Mouse (Mus musculus) embryonic facial prominence, embryonic 10.5 days (tissue): Measurements from ENCODE around the gene Mum1. TPM values are rescaled to one million over a fixed set of nuclear protein-coding genes. Genes with fewer than 3 reads are reported as not detected.
"Not testable (repeated sequence)": the region's sequence is repeated elsewhere in the genome, so short reads cannot be mapped to it uniquely, and the experiment has no call there.

Experiments
- DNase-seq: peaks from one replicate; pipeline ENCODE4 v3.0.0-alpha.2; 2017; ENCODE audit warnings: low spot score
- H3K27ac ChIP-seq: fragments of 300-500 bp; sonication (generic); replicated peaks from 2 replicates; pipeline ENCODE4 v1.5.1; 2016; ENCODE audit warnings: mild to moderate bottlenecking
- H3K27me3 ChIP-seq: fragments of 300-500 bp; sonication (generic); replicated peaks from 2 replicates; pipeline ENCODE4 v1.6.1; 2016; ENCODE audit warnings: low read depth, mild to moderate bottlenecking; ENCODE audit not compliant: poor library complexity, severe bottlenecking
- H3K36me3 ChIP-seq: fragments of 300-500 bp; sonication (generic); replicated peaks from 2 replicates; pipeline ENCODE4 v1.6.1; 2016; ENCODE audit warnings: mild to moderate bottlenecking, moderate library complexity
- H3K4me1 ChIP-seq: fragments of 300-500 bp; sonication (generic); 2 replicates; pipeline ENCODE4 v1.6.1; 2016
- H3K4me3 ChIP-seq: fragments of 300-500 bp; sonication (generic); 2 replicates; pipeline ENCODE4 v1.5.1; 2016; ENCODE audit warnings: mild to moderate bottlenecking, moderate library complexity
- H3K9me3 ChIP-seq: fragments of 300-500 bp; sonication (generic); 2 replicates; pipeline ENCODE4 v1.6.1; 2016; ENCODE audit warnings: mild to moderate bottlenecking
- WGBS: fragments of 180-500 bp; shearing (Covaris S2); methylation state at CpG from one replicate; pipeline ENCODE4 v1.1.7; 2016; 5-methylcytosine and 5-hydroxymethylcytosine counted together
- polyA plus RNA-seq: library from polyadenylated mRNA; unstranded; fragments of >200 nt; fragmentation: Nextera tagmentation; extraction: Ambion mirVana; gene quantifications from 2 replicates; pipeline ENCODE4 v1.2.1, GENCODE M21; 2016

The Mum1 gene
- polyA plus RNA-seq, 1 experiment from 2014 or later = 98.1 TPM

DNA sequence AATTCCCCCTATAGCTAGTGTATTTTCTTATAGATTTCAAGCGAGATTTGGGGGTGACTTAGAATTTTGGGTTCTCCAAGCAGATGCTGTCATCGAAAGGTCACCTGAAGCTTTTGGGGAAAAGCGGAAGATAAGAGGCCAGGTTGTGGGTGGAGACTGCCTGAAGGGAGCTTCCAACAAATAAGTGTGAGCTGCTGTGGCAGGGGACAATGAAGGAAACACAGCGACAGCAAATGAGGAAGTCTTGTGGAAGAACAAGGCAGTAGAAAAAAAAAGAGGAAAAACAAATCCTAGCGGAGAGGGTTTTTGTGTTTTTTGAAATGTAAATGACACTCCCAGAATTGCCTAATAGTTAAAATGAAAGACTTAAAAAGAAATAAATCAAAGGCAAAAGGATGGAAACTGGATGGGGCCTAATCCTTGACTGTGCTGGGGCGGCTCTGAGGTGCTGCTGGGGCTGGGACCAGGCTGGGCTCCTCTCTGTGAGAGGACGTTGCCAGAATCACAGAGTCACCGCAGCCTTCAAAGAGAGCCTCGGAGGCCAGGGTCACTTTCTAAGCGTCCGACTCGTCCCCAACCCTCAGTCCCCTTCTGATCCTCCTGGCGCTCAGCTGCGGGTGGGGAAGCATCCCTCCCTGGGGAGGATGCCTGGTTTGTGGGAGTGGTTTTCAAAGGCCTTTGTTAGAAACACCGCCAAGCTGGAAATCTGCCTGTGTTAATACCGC lies 11.0 kb upstream of the Mum1 start:
- DNase-seq = no peak
- H3K4me3 ChIP-seq = 0 out of 2 replicates have a peak overlapping the region, but pooled peaks have one; percentile 8
- 19% methylated on average over 16 of the region's 16 CpGs for WGBS
- H3K27ac ChIP-seq = peak overlapping the region; percentile 57
- peaks cover 17% of the 10 kb centered on the region for H3K4me1 ChIP-seq
- peaks cover 11% of the 10 kb centered on the region; the same call in 1 of the 2 replicates for H3K27me3 ChIP-seq
- no peaks in the 10 kb centered on the region for H3K9me3 ChIP-seq
- H3K36me3 ChIP-seq = no peaks in the 10 kb centered on the region

DNA sequence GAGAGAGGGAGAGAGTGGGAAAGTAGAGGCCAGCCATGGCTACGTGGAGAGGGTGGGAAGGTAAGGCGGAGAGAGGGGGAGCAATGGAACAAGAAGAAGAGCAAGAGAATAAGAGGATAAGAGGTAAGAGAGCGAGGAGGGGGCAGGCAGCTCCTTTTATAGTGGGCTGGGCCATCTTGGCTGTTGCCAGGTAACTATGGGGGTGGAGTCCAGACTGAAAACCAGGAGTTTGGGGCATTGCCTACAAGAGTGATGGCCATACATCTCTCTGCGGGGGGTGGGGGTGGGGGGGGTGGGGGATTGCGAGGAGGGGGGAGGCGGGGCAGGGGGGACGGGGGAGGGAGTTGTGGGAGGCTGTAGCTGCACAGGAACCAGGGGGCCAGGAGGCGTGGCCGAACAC lies 5.6 kb upstream of the Mum1 start:
- 0 out of 2 replicates have a peak overlapping the region, but pooled peaks have one; percentile 13 for H3K4me3 ChIP-seq
- H3K27me3 ChIP-seq = peaks cover 4% of the 10 kb centered on the region; the same call in 1 of the 2 replicates
- H3K4me1 ChIP-seq = peaks cover 29% of the 10 kb centered on the region
- no peaks in the 10 kb centered on the region for H3K9me3 ChIP-seq
- no peaks in the 10 kb centered on the region for H3K36me3 ChIP-seq
- H3K27ac ChIP-seq = no peak overlapping the region
- no peak for DNase-seq
- WGBS = 31% methylated on average over 9 of the region's 9 CpGs

DNA sequence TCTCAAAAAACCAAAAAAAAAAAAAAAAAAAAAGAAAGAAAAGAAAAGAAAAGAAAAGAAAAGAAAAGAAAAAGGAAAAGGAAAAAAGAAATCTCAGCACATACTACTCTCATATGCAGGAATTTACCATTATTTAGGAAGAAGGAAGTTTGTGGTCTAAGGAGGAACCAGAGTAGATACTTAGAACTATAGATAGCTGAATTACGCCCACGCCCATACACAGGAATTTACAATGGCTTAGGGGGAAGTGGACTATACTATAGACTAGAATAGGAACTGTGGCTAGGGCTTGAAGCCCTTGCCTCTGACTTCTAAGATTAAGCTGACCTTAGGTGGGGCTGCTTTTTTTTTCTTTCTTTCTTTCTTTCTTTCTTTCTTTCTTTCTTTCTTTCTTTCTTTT lies 3.1 kb upstream of the Mum1 start:
- H3K4me3 ChIP-seq, H3K27ac ChIP-seq, H3K36me3 ChIP-seq, DNase-seq, H3K27me3 ChIP-seq, H3K9me3 ChIP-seq: not testable (repeated sequence)
- peaks cover 45% of the 10 kb centered on the region for H3K4me1 ChIP-seq
- WGBS = 93% methylated on average over 2 of the region's 2 CpGs

DNA sequence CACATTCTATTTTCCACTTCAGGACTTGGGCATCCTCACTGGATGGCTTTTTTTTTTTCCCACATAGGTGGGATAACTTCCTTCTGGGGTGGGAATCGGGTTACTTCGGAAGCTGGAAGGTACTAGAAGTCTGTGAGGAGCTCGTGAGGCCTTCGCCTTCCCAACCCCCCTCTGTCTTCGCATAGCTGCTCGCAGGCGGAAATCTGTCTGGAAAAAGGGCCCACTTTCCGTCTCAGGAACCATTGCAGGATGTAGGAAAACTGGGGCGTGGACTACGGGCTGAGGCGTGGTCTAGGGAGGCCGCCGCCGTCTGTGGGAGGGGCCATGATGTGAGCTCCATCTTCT lies 191 bp upstream of the Mum1 start:
- peaks cover 56% of the 10 kb centered on the region for H3K4me1 ChIP-seq
- under 1% methylated on average over 14 of the region's 14 CpGs for WGBS

DNA sequence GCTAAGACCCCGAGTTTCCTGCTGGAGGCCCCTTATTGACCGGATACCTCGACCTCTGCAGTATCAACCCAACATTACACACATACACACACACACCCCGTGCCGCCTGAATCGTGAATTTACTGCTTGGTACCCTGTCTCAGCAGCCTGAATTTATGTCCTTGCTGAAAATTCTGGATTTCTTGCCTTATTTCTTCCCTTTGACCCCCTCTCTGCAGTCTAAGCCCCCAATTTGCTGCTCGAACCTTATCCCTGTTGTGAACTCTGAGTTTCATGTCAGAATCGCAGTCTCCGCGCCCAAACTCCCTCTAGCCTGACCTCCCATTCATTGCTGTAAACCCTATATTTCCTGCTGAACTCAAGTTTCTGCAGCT lies 919 bp downstream of the Mum1 start:
- 11% methylated on average over 10 of the region's 10 CpGs for WGBS
- H3K27me3 ChIP-seq = no peaks in the 10 kb centered on the region
- H3K36me3 ChIP-seq = peaks cover 44% of the 10 kb centered on the region
- H3K4me1 ChIP-seq = peaks cover 54% of the 10 kb centered on the region
- H3K27ac ChIP-seq = peak overlapping the region; percentile 99
- H3K4me3 ChIP-seq = peak overlapping the region; percentile 93
- peak; percentile 41 for DNase-seq
- no peaks in the 10 kb centered on the region for H3K9me3 ChIP-seq

More for the DNA sequence above, 191 bp upstream of the Mum1 start:
- peak overlapping the region; percentile 93 for H3K4me3 ChIP-seq
- H3K36me3 ChIP-seq = peaks cover 33% of the 10 kb centered on the region
- no peak for DNase-seq
- H3K27ac ChIP-seq = peak overlapping the region; percentile 99
- no peaks in the 10 kb centered on the region for H3K9me3 ChIP-seq
- H3K27me3 ChIP-seq = no peaks in the 10 kb centered on the region

DNA sequence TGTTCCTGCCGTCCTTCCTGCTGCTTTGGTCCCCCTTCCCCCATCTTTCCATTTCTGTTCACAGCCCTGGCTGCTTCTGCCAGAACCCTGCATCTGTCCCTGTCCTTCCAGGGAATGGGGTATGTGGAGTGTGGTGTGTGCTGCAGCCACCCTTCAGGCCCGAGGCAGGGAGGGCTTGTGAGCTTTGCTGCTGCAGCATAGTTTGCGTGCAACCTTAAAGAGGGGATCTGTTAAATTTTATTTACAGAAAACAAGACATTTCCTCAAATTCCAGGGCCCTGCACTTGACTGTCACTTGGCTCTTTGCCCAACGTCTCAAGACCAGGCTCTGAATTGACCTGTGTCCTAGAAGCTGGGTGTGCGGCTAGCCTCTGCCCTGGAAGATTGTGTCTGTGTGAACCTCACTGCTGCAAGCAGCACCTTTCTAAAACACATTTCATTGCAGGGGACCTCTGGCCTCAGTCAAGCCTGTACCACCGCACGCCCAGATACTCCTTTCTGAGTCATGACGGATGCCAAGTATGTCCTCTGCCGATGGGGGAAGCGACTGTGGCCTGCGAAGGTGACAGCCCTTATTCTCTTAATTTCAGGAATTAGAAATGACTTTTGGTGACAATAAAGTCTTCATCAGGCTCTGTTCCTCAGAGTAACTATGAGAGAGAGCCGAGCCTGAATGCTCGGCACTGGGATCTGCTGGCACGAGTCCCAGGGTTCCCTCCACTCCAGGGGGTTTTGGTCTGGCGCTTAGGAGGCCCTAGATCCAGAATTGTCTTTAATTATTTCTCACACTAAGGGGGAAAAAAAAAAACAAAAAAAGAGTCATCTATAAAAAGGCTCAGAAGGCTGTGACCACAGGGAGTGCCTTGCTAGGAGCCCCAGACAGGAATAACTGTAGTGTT lies 1.9 kb downstream of the Mum1 start:
- Histone ChIP-seq H3K27me3 (no peaks in the 10 kb centered on the region), H3K27ac (peak overlapping the region; percentile 99), H3K36me3 (peaks cover 54% of the 10 kb centered on the region), H3K4me3 (peak overlapping the region; percentile 93), H3K9me3 (no peaks in the 10 kb centered on the region), H3K4me1 (peaks cover 64% of the 10 kb centered on the region)
- DNase-seq = no peak
- WGBS = 73% methylated on average over 15 of the region's 15 CpGs

DNA sequence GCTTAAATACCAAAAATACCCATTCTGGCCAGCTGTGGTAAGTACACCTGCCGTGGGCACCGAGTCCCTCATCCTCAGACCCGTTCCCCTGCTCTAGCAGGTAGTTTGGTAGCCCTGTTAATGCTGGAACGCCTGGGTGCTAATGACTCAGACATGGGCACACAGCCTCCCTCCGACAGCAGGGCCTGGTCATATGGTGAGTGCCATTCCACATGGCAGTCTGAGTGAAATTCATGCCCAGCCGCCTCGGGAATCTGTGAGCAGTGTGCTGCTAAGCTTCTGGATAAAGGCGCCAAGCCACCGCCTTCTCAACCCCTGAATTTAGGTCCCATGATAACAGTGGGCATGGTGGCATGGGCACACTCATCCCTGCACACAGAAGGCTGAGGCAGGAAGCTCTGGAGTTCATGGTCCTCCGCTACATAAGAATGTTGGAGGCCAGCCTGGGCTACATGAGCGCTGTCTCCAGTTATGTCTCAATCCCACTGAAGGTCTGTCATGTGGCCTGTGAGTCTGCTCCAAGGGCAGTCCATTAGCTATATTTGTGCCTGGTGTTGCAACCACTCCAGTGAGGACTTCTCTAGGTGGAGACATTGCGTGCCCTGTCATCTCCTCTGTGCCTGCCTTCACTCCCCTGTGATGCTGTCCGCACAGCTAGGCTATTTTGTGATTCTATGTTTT lies 10.1 kb downstream of the Mum1 start:
- 95% methylated on average over 13 of the region's 13 CpGs for WGBS
- no peak for DNase-seq
- Histone ChIP-seq H3K27ac (no peak overlapping the region), H3K27me3 (no peaks in the 10 kb centered on the region), H3K36me3 (peaks cover 100% of the 10 kb centered on the region), H3K4me3 (no peak overlapping the region), H3K4me1 (peaks cover 21% of the 10 kb centered on the region), H3K9me3 (no peaks in the 10 kb centered on the region)

DNA sequence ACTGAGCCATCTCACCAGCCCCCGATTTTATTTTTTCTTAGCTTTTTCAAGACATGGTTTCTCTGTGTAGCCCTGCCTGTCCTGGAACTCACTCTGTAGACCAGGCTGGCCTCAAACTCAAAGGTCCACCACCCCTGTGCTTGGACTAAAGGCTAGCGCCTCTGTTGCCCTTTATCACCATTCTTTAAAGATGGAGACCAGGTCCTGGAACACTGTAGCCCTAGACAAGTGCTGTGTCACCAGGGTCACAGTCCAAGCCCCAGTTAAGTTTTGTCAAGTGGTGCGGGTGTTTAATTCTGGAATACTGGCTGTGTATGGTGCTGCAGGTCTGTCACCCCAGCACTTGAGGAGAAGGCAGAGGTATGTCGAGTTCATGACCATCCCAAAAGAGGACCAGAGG lies 10.8 kb downstream of the Mum1 start:
- Histone ChIP-seq H3K36me3 (peaks cover 100% of the 10 kb centered on the region), H3K4me3 (no peak overlapping the region), H3K27me3 (no peaks in the 10 kb centered on the region), H3K9me3 (no peaks in the 10 kb centered on the region), H3K4me1 (peaks cover 15% of the 10 kb centered on the region), H3K27ac (no peak overlapping the region)
- 89% methylated on average over 4 of the region's 4 CpGs for whole genome bisulfite sequencing
- DNase-seq = no peak

DNA sequence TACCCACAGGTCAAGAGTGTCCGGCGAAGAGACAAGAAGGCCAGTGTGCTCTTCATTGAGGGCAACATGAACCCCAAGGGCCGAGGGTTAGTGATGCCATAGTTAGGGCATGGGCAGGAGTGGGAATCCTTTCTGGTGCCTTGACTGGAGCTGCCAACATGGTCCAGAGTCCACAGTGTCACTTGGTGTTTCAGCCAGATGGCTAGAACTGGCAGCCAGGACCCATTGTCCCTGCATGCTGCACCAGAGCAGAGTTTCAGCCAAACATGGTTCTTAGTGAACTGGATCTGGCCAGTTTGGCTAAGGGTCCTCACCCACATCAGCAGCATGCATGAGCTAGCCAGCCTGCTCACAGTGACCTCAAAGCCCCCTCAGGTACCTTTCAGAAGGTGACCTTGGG lies 12.1 kb downstream of the Mum1 start:
- Histone ChIP-seq H3K4me3 (no peak overlapping the region; the same call in 1 of the 2 replicates), H3K27me3 (no peaks in the 10 kb centered on the region), H3K36me3 (peaks cover 100% of the 10 kb centered on the region), H3K27ac (no peak overlapping the region), H3K9me3 (no peaks in the 10 kb centered on the region), H3K4me1 (peaks cover 2% of the 10 kb centered on the region)
- no peak for DNase-seq
- 96% methylated on average over 3 of the region's 3 CpGs for WGBS

DNA sequence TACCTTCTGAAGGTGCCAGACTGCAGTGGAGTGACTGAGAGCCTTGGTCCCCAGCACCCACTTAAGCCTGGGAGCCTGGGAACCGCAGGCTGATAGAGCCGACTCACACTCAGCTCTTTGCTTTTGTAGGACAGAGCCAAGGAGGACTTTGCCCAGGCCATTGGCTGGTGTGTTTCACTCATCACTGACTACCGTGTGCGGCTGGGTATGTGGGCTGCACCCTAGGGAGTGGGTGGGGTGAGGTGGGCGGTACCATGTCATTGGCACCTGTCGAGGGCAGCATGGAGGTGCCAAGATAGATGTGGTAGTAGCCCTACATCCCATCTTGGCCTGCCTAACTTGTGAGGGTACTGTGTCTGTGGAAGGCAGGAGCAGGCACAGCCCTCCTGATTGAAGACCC lies 13.6 kb downstream of the Mum1 start:
- H3K4me3 ChIP-seq = no peak overlapping the region
- no peak for DNase-seq
- peaks cover 100% of the 10 kb centered on the region for H3K36me3 ChIP-seq
- 92% methylated on average over 6 of the region's 6 CpGs for WGBS
- H3K27me3 ChIP-seq = no peaks in the 10 kb centered on the region
- no peaks in the 10 kb centered on the region for H3K4me1 ChIP-seq
- no peaks in the 10 kb centered on the region for H3K9me3 ChIP-seq
- H3K27ac ChIP-seq = no peak overlapping the region

DNA sequence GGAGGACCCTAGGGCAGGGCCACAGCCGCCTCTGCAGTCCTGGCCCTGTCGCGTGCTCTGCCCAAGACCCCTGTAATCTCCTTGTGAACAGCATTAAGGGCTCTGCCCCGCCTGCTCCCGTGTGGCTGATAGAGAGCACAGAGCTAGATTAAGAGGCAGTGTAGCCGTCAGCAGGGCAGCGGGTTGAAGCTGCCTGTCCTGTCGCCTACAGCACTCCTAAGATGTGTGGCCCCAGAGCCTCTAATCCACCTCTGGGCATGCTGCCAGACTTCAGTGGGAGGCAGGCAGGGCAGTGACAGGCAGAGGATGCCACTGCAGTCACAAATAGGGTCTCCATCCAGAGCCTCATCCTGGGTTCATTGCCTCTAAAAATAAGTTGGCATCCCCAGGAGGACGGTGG lies 15.9 kb downstream of the Mum1 start:
- Histone ChIP-seq H3K27me3 (no peaks in the 10 kb centered on the region), H3K36me3 (peaks cover 78% of the 10 kb centered on the region), H3K27ac (no peak overlapping the region), H3K9me3 (no peaks in the 10 kb centered on the region), H3K4me1 (peaks cover 11% of the 10 kb centered on the region), H3K4me3 (no peak overlapping the region; the same call in 1 of the 2 replicates)
- DNase-seq = no peak
- 88% methylated on average over 9 of the region's 9 CpGs for WGBS

DNA sequence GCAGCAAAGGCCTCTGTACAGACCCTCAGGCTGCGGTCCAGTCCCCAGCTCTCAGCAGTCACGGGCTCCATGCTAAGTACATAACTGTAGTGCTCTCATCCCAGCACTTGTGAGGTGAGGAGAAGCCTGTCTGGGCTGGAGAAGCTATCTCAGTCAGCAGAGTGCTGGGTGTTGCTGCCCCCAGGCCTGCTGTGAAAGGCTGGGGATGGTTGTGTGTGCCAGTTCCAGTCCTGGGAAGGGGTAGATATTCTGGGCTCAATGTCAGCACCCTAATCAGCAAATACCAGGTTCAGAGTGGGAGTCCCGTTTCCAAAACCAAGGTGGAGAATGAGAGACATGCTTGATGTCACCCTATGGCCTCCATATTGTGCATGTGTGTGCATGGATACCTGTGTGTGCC lies 16.4 kb downstream of the Mum1 start:
- no peak overlapping the region for H3K27ac ChIP-seq
- H3K27me3 ChIP-seq = no peaks in the 10 kb centered on the region
- peaks cover 73% of the 10 kb centered on the region for H3K36me3 ChIP-seq
- 95% methylated on average over 3 of the region's 3 CpGs for WGBS
- H3K9me3 ChIP-seq = no peaks in the 10 kb centered on the region
- H3K4me1 ChIP-seq = peaks cover 11% of the 10 kb centered on the region
- H3K4me3 ChIP-seq = no peak overlapping the region
- no peak for DNase-seq
